Mouse (Mus musculus): ENCODE data around the gene Arl5b.

DNA sequence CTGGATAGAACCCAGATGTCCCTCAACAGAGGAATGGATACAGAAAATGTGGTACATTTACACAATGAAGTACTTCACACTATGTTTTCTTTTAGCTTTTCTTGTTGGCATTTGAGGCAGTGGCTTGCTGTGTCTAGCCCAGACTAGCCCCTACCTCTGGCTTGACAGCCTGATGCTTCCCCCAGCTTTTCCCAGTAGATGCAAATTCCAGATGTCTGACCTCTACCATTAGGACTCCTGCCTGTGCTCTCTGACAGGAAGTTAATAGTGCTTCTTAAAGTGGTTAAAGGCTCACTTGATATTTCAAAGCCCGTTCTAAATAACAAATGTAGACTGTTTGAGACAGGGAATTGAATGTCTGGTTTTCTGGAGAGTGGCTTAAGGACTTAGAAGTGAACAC is 14.6 kb downstream of the Arl5b start:
- TF ChIP-seq CTCF (IDR thresholded peaks at IDR 0.05; ENCODE audit: borderline replicate concordance, control insufficient read depth, extremely low read depth, insufficient read depth, low read length, poor library complexity) (no peak), POLR2A (IDR thresholded peaks at IDR 0.05; ENCODE audit: control insufficient read depth, extremely low read depth, insufficient read depth, low read length, poor library complexity) (no peak)

Data from thymus, adult 2 months (tissue).